Mouse (Mus musculus): ENCODE results near the gene Pycr1.

DNA sequence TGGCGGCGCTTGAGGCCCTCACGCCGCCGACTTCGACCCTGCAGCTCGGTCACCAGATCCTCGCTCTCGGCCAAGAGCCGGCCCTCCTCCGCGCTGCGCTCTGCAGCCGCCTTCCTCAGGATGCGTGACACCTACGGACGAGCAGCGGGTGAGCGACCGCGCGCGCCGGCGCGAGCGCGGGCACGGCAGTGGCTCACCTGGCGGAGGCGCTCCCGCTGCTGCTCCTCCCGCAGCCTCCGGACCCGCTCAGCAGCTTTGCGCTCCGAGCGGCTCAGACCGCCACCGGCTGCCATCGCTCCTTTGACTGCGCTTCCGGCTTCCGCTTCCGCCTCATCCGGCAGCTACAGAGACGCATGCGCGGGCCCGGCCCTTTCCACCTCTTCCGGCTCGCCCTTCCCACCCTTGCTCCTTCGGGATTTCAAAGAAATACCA is 18.9 kb downstream of the Pycr1 start:
- TF ChIP-seq CTCF (IDR thresholded peaks at IDR 0.05; ENCODE audit: borderline replicate concordance, insufficient read depth, low read length) = no peak
- peak; percentile 60 for TF ChIP-seq POLR2A (IDR thresholded peaks at IDR 0.05; ENCODE audit: low read depth, low read length)

All from embryonic fibroblast, embryonic 13.5 days (primary cell).